Mouse (Mus musculus): ENCODE results near the gene U2af2. TPM values are rescaled to one million over a fixed set of nuclear protein-coding genes. Genes with fewer than 3 reads are reported as not detected.

U2af2 gene
- polyA plus RNA-seq, 1 experiment: 404 TPM

- TF ChIP-seq POLR2A (IDR thresholded peaks at IDR 0.05; ENCODE audit: borderline replicate concordance, extremely low read depth, insufficient read depth, insufficient read length, poor library complexity, severe bottlenecking) (no peak), CTCF (IDR thresholded peaks at IDR 0.05; ENCODE audit: borderline replicate concordance, extremely low read depth, insufficient read depth, insufficient read length) (no peak)
- peak; percentile 76 for DNase-seq (ENCODE audit: low read depth)
Measured at GRCm38 (mm10) chr7:5056651-5057263, 5.2 kb upstream of the U2af2 start.

DNA sequence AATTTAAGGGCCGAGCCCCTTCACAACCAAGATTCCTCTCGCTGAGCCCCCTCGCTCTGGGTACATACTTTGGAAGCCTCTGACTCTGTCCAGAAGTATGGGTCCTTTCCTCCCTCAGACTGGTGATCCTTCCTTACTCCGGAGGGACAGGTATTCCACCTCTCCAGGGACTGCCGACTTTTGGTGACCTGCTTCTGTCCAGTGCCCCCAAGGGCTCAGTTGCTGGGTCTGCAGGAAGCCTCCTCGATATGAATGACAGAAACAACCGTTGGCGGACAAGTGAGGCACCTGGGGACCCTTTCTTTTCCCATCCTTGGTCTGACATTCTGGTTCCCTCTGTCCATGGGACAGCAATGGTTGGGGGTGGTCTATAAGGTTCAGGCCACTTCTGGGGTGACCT is 4.6 kb upstream of the U2af2 start:
- no peak for DNase-seq (ENCODE audit: low read depth)
- no peak for TF ChIP-seq CTCF (IDR thresholded peaks at IDR 0.05; ENCODE audit: borderline replicate concordance, extremely low read depth, insufficient read depth, insufficient read length)
- no peak for TF ChIP-seq POLR2A (IDR thresholded peaks at IDR 0.05; ENCODE audit: borderline replicate concordance, extremely low read depth, insufficient read depth, insufficient read length, poor library complexity, severe bottlenecking)

- TF ChIP-seq CTCF (IDR thresholded peaks at IDR 0.05; ENCODE audit: borderline replicate concordance, extremely low read depth, insufficient read depth, insufficient read length) (no peak), POLR2A (IDR thresholded peaks at IDR 0.05; ENCODE audit: borderline replicate concordance, extremely low read depth, insufficient read depth, insufficient read length, poor library complexity, severe bottlenecking) (no peak)
Measured at GRCm38 (mm10) chr7:5057804-5058203, 4.1 kb upstream of the U2af2 start.

DNA sequence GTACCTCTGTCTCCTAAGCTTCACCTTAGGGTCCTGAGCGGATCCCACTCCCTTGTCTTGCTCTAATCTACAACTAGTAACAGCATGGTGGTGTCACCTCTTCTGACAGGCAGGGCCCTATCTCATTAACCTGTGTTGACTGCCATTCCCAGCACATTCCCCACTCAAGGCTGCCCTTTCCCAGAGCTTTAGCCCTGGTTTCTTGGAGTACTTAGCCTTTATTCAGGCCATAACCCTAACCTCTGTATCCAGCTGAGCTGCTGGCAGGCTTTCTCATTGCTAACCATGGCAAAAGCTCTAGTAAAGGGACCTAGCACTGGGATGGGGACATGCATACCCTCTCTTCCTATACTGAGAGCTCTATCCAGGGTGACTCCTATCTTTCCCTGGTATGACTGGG is 3.3 kb upstream of the U2af2 start:
- no peak for DNase-seq (ENCODE audit: low read depth)
- TF ChIP-seq POLR2A (IDR thresholded peaks at IDR 0.05; ENCODE audit: borderline replicate concordance, extremely low read depth, insufficient read depth, insufficient read length, poor library complexity, severe bottlenecking) (no peak), CTCF (IDR thresholded peaks at IDR 0.05; ENCODE audit: borderline replicate concordance, extremely low read depth, insufficient read depth, insufficient read length) (no peak)

More at GRCm38 (mm10) chr7:5057804-5058203, 4.1 kb upstream of the U2af2 start:
- DNase-seq (ENCODE audit: low read depth): no peak

- no peak for DNase-seq (ENCODE audit: low read depth)
- TF ChIP-seq POLR2A (IDR thresholded peaks at IDR 0.05; ENCODE audit: borderline replicate concordance, extremely low read depth, insufficient read depth, insufficient read length, poor library complexity, severe bottlenecking) (no peak), CTCF (IDR thresholded peaks at IDR 0.05; ENCODE audit: borderline replicate concordance, extremely low read depth, insufficient read depth, insufficient read length) (no peak)
Measured at GRCm38 (mm10) chr7:5059421-5059820, 2.5 kb upstream of the U2af2 start.

- TF ChIP-seq POLR2A (IDR thresholded peaks at IDR 0.05; ENCODE audit: borderline replicate concordance, extremely low read depth, insufficient read depth, insufficient read length, poor library complexity, severe bottlenecking) (no peak), CTCF (IDR thresholded peaks at IDR 0.05; ENCODE audit: borderline replicate concordance, extremely low read depth, insufficient read depth, insufficient read length) (peak; percentile 70)
- DNase-seq (ENCODE audit: low read depth): peak; percentile 90
Measured at GRCm38 (mm10) chr7:5060239-5060731, 1.7 kb upstream of the U2af2 start.

- DNase-seq (ENCODE audit: low read depth): peak; percentile 99
- TF ChIP-seq CTCF (IDR thresholded peaks at IDR 0.05; ENCODE audit: borderline replicate concordance, extremely low read depth, insufficient read depth, insufficient read length) (peak; percentile 62), POLR2A (IDR thresholded peaks at IDR 0.05; ENCODE audit: borderline replicate concordance, extremely low read depth, insufficient read depth, insufficient read length, poor library complexity, severe bottlenecking) (no peak)
Measured at GRCm38 (mm10) chr7:5060944-5061773, 784 bp upstream of the U2af2 start.

DNA sequence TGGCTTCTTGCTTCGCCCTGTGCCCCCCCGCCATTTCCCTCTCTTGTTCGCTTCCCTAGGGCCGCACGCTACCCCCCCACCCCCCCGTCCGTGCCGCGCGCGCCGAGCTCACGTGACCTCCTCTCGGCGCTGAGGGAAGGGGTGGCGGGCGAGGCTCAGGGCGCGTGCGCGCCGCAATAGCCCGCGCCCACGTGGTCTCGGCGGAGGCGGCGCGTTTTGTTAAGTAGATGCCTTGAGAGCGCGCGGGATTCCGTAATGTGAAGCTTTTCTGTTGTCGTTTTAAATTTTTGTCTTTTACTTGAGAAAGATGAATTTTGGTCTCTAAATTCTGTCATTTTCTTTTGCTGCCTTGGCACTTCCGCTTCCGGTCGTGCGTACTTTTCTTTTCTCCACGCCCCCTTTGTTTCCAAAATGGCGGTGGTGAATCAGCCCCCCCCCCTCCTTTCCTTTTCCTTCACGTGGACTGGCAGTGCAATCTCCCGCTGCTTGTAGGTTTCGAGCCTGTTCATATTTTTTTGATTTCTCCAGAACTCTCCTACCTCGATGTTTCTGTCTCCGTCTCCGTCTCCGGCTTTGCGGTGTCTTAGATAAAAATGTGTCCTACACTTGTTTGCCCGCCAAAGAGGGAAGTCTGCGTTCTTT is 538 bp downstream of the U2af2 start:
- TF ChIP-seq POLR2A (IDR thresholded peaks at IDR 0.05; ENCODE audit: borderline replicate concordance, extremely low read depth, insufficient read depth, insufficient read length, poor library complexity, severe bottlenecking): no peak
- no peak for TF ChIP-seq CTCF (IDR thresholded peaks at IDR 0.05; ENCODE audit: borderline replicate concordance, extremely low read depth, insufficient read depth, insufficient read length)
- peak; percentile 92 for DNase-seq (ENCODE audit: low read depth)

GRCm38 (mm10) chr7:5064886-5065285 is 2.9 kb downstream of the U2af2 start:
- TF ChIP-seq CTCF (IDR thresholded peaks at IDR 0.05; ENCODE audit: borderline replicate concordance, extremely low read depth, insufficient read depth, insufficient read length) (no peak), POLR2A (IDR thresholded peaks at IDR 0.05; ENCODE audit: borderline replicate concordance, extremely low read depth, insufficient read depth, insufficient read length, poor library complexity, severe bottlenecking) (no peak)
- no peak for DNase-seq (ENCODE audit: low read depth)

DNA sequence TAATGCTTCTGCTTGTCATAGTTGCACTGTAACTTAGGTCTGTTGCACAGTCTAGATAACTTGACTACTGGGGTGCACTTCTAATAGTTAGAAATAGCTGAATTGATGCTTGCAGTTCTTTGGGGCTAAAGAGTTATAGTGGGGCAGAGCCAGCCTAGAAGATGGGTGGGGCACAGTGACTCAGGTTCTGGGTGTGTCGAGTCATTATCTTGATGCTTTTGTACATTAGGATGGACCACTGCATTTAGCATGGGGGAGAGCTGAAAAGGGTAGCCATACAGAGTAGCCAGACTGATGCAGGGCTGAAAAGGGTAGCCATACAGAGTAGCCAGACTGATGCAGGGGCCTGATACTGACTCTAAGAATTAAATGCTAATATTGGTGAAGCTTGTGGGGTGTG is 11.6 kb downstream of the U2af2 start:
- TF ChIP-seq CTCF (IDR thresholded peaks at IDR 0.05; ENCODE audit: borderline replicate concordance, extremely low read depth, insufficient read depth, insufficient read length): no peak
- no peak for TF ChIP-seq POLR2A (IDR thresholded peaks at IDR 0.05; ENCODE audit: borderline replicate concordance, extremely low read depth, insufficient read depth, insufficient read length, poor library complexity, severe bottlenecking)
- no peak for DNase-seq (ENCODE audit: low read depth)

GRCm38 (mm10) chr7:5074984-5075383 is 13.0 kb downstream of the U2af2 start:
- no peak for DNase-seq (ENCODE audit: low read depth)
- TF ChIP-seq CTCF (IDR thresholded peaks at IDR 0.05; ENCODE audit: borderline replicate concordance, extremely low read depth, insufficient read depth, insufficient read length) (no peak), POLR2A (IDR thresholded peaks at IDR 0.05; ENCODE audit: borderline replicate concordance, extremely low read depth, insufficient read depth, insufficient read length, poor library complexity, severe bottlenecking) (no peak)

Measured in brain, embryonic 14.5 days (tissue).